Mouse (Mus musculus) E14TG2a.4 (cell line): ENCODE data around the gene 1700012B07Rik.

Experiments
- H3K27me3 ChIP-seq: 2 replicates; pipeline ENCODE4 v1.6.1; 2014; ENCODE audit warnings: low read length, control low read depth; ENCODE audit not compliant: insufficient read depth
- H3K36me3 ChIP-seq: 2 replicates; pipeline ENCODE4 v1.6.1; 2014; ENCODE audit warnings: low read length, control low read depth; ENCODE audit not compliant: insufficient read depth
- H3K4me1 ChIP-seq: replicated peaks from 2 replicates; pipeline ENCODE4 v1.6.1; 2014; ENCODE audit warnings: low read depth, low read length, control low read depth
- H3K4me3 ChIP-seq: replicated peaks from 2 replicates; pipeline ENCODE4 v1.5.1; 2014; ENCODE audit warnings: mild to moderate bottlenecking, low read length
- H3K9me3 ChIP-seq: 2 replicates; pipeline ENCODE4 v1.6.1; 2014; ENCODE audit warnings: low read length, control low read depth
- CTCF ChIP-seq: conservative IDR thresholded peaks from 2 replicates; pipeline ENCODE4 v1.5.1; 2014; ENCODE audit warnings: low read length
- NANOG ChIP-seq: IDR thresholded peaks from 2 replicates; pipeline ENCODE4 v1.6.1; 2014; ENCODE audit warnings: borderline replicate concordance, low read length, mixed read lengths
- POU5F1 ChIP-seq: IDR thresholded peaks from 2 replicates; pipeline ENCODE4 v1.6.1; 2014; ENCODE audit warnings: low read length, borderline replicate concordance

Gene 1700012B07Rik

DNA sequence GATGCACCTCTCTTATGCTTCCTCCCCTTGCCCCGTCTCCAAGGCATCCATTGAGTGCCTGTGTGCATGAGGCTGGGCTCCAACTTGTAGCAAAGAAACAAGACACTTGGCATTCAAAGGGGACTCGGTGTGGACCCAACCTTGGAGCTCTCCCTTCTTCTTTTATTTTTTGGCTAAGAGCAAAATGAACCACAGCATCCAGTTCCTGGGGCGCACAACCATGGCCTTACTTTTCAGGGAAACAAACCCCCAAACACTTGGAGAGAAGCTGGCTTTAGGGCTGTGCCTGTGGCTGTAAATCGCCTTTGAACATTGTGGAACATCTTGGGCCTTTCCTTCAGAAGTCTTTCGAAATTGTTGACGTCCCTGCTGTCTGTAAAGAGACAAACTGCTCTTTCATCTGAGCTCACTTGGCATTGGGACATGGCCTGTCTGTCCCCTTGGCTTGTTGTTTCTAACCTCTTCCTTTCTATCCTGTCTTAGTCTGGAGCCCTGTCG lies 73.7 kb downstream of the 1700012B07Rik start:
- H3K36me3 ChIP-seq, result no peaks in the 10 kb centered on the region
- H3K9me3 ChIP-seq, result no peaks in the 10 kb centered on the region
- peaks cover 11% of the 10 kb centered on the region; the same call in 1 of the 2 replicates for H3K4me1 ChIP-seq
- TF ChIP-seq POU5F1 (no peak), NANOG (no peak), CTCF (no peak)
- H3K4me3 ChIP-seq, result no peak overlapping the region
- no peaks in the 10 kb centered on the region for H3K27me3 ChIP-seq

DNA sequence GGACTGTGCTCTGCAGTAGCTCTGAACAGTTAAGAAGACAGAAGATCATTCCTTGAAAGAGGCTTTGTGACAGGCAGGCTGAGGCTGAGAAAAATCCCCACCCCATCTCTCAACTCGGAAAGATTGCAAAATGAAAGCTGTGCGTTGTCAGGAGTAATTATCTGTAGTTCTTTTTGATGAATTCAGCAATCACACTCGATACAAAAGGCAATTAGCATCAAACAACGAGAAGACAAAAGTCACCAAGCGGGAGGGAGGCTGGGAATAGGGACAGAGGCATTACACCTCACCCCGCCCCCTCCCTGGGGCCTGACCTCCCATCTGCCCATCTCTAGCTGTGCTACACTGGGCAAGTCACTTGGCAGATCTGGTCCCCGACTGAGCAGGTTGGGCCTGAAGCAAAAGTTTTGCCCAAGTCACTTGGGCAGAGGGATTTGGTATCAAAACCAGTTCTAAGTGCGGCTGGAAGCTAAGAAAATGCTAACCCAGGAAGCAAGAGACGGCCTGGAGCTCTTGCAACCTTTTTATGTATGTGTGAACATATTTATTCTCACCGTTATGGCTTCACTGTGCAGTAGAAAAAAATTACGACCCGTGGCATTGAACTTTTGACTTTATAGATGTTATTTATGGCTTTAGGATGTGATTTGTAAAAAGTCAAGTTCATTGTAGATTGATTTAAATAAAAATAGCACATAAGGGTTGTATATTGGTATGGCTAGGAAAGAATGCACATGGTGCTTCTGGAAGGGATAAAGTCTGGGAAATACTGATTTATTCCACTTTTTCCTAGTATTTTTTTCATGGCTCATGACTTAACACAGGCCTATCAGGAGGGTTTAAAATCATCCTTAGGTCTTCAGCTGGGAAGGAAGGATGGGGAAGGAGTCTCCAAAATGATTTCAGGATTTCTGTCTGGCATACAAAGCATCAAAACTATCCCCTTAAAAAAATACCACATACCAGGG lies 75.9 kb downstream of the 1700012B07Rik start:
- Histone ChIP-seq H3K4me1 (peaks cover 11% of the 10 kb centered on the region; the same call in 1 of the 2 replicates), H3K4me3 (no peak overlapping the region), H3K27me3 (no peaks in the 10 kb centered on the region), H3K9me3 (no peaks in the 10 kb centered on the region), H3K36me3 (no peaks in the 10 kb centered on the region)
- TF ChIP-seq CTCF (no peak), POU5F1 (no peak), NANOG (peak; percentile 30; the same call in 1 of the 2 replicates)

DNA sequence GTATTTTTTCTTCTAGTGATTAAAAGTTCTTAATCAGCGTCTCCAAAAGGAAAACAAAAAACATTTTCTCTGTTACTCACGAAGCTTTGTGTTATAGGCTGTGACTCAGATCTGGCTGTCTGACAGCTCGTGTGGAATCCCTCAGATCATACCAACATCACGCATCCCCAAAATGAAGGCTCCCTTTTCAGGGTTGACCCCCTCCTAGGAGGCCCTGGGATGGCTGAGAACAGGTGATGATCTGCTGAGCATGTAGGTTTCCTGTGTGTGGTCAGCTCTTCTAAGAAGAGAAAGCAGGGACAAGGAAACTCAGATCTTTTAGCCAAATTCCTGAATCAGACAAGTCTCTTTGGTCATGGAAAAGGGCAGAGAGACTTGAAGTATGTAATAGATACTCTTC lies 82.6 kb downstream of the 1700012B07Rik start:
- Histone ChIP-seq H3K9me3 (no peaks in the 10 kb centered on the region), H3K27me3 (no peaks in the 10 kb centered on the region), H3K36me3 (no peaks in the 10 kb centered on the region), H3K4me1 (no peaks in the 10 kb centered on the region), H3K4me3 (no peak overlapping the region)
- no peak for TF ChIP-seq CTCF
- no peak for TF ChIP-seq POU5F1
- no peak for TF ChIP-seq NANOG

DNA sequence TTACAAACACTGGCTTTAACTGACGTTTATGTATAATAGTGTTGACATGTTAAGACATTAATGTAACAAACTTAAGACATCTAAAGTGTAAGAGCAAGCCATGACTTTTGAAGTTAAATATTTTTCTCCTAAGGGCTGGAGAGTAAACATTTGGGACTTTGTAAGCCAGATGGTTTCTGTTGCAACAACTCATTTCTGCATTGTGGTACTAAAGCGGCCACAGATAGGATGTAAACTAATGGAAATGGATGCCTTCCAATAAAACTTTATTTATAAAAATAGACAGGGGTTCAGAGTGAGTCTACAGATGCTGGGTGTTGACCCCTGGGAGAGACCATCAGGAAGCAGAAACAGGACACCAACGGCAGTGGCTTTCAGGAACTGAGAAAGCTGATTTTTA lies 89.9 kb downstream of the 1700012B07Rik start:
- H3K27me3 ChIP-seq, result no peaks in the 10 kb centered on the region
- TF ChIP-seq POU5F1 (no peak), CTCF (no peak), NANOG (no peak)

More for the DNA sequence above, 89.9 kb downstream of the 1700012B07Rik start:
- H3K4me3 ChIP-seq, result no peak overlapping the region
- no peaks in the 10 kb centered on the region for H3K9me3 ChIP-seq
- no peaks in the 10 kb centered on the region for H3K4me1 ChIP-seq
- no peaks in the 10 kb centered on the region for H3K36me3 ChIP-seq
